Mouse (Mus musculus) CH12.LX (cell line): ENCODE data around the gene Slc39a3. TPM values are rescaled to one million over a fixed set of nuclear protein-coding genes. Genes with fewer than 3 reads are reported as not detected.

Experiments used
- DNase-seq: peaks from one replicate; pipeline ENCODE4 v3.0.0-alpha.2; 2013; ENCODE audit errors: extremely low read depth
- H3K27ac ChIP-seq: 2 replicates; pipeline ENCODE4 v1.5.1; 2012; ENCODE audit warnings: low read depth, mild to moderate bottlenecking, control low read depth, moderate library complexity; ENCODE audit not compliant: insufficient read depth
- H3K27me3 ChIP-seq: replicated peaks from 2 replicates; pipeline ENCODE3; 2012; ENCODE audit warnings: inconsistent platforms
- H3K36me3 ChIP-seq, 2 experiments: replicated peaks in 1 of 2; 2 replicates each; pipeline versions ENCODE3 to v1.6.1; 2012; ENCODE audit warnings: inconsistent platforms in 1 of 2, low read length in 1 of 2, mild to moderate bottlenecking in 1 of 2, mixed read lengths in 1 of 2, moderate library complexity in 1 of 2; ENCODE audit not compliant: control insufficient read depth in 1 of 2, insufficient read depth in 1 of 2
- H3K4me1 ChIP-seq, 2 experiments: 2 replicates each; pipeline ENCODE4 v1.6.1; 2012; ENCODE audit warnings: inconsistent platforms in 1 of 2, moderate library complexity in 1 of 2; ENCODE audit not compliant: insufficient read depth in 2 of 2, control insufficient read depth in 1 of 2
- H3K4me2 ChIP-seq: 2 replicates; pipeline ENCODE4 v1.6.1; 2012; ENCODE audit warnings: low read depth, mild to moderate bottlenecking, control low read depth; ENCODE audit not compliant: poor library complexity, insufficient read depth, severe bottlenecking
- H3K4me3 ChIP-seq, 3 experiments: fragments of 150-350 bp in 1 of 3; sonication (generic) in 1 of 3; replicated peaks in 1 of 3; 2 replicates each; pipeline versions ENCODE3 to v1.5.1; 2011 to 2012; ENCODE audit warnings: low read depth in 2 of 3, low read length in 2 of 3, mild to moderate bottlenecking in 2 of 3, moderate library complexity in 2 of 3, control low read depth in 1 of 3, improper control_type of control experiment in 1 of 3, inconsistent platforms in 1 of 3, mixed read lengths in 1 of 3; ENCODE audit not compliant: poor library complexity in 1 of 3
- H3K79me2 ChIP-seq: replicated peaks from 2 replicates; pipeline ENCODE4 v1.6.1; 2012; ENCODE audit warnings: mild to moderate bottlenecking, moderate library complexity; ENCODE audit not compliant: control insufficient read depth, poor library complexity, insufficient read depth, severe bottlenecking; ENCODE audit errors: extremely low read depth
- H3K9ac ChIP-seq: 2 replicates; pipeline ENCODE4 v1.6.1; 2012; ENCODE audit warnings: low read depth, mild to moderate bottlenecking, control low read depth, moderate library complexity; ENCODE audit not compliant: insufficient read depth
- H3K9me3 ChIP-seq: replicated peaks from 2 replicates; pipeline ENCODE3; 2012; ENCODE audit warnings: low read length, inconsistent platforms, mixed read lengths
- BHLHE40 ChIP-seq: IDR thresholded peaks from 2 replicates; pipeline ENCODE4 v1.6.1; 2011; ENCODE audit warnings: mild to moderate bottlenecking, low read depth, low read length, improper control_type of control experiment
- CHD1 ChIP-seq: IDR thresholded peaks from 2 replicates; pipeline ENCODE4 v1.6.1; 2012; ENCODE audit warnings: low read depth, low read length, improper control_type of control experiment, inconsistent platforms
- CTCF ChIP-seq, 2 experiments: IDR thresholded peaks in 1 of 2; conservative IDR thresholded peaks in 1 of 2; 2 replicates each; pipeline ENCODE4 v1.5.1; 2011 to 2012; ENCODE audit warnings: low read depth in 2 of 2, low read length in 2 of 2, improper control_type of control experiment in 1 of 2, inconsistent platforms in 1 of 2, mild to moderate bottlenecking in 1 of 2, moderate library complexity in 1 of 2
- EP300 ChIP-seq: IDR thresholded peaks from 2 replicates; pipeline ENCODE4 v1.6.1; 2011; ENCODE audit warnings: low read length, improper control_type of control experiment
- ETS1 ChIP-seq: conservative IDR thresholded peaks from 2 replicates; pipeline ENCODE4 v1.6.1; 2012; ENCODE audit warnings: low read depth, mild to moderate bottlenecking, inconsistent platforms, low read length, improper control_type of control experiment, moderate library complexity
- GABPA ChIP-seq: IDR thresholded peaks from 2 replicates; pipeline ENCODE4 v1.6.1; 2012; ENCODE audit warnings: low read depth, low read length, improper control_type of control experiment, inconsistent platforms; ENCODE audit not compliant: insufficient replicate concordance
- HCFC1 ChIP-seq: IDR thresholded peaks from 2 replicates; pipeline ENCODE4 v1.6.1; 2012; ENCODE audit warnings: low read depth, mild to moderate bottlenecking, inconsistent platforms, low read length, improper control_type of control experiment
- JUN ChIP-seq: IDR thresholded peaks from 2 replicates; pipeline ENCODE4 v1.6.1; 2011; ENCODE audit warnings: low read depth, mild to moderate bottlenecking, low read length, improper control_type of control experiment, moderate library complexity; ENCODE audit not compliant: insufficient read depth
- JUND ChIP-seq: conservative IDR thresholded peaks from 2 replicates; pipeline ENCODE4 v1.6.1; 2011; ENCODE audit warnings: low read depth, low read length, improper control_type of control experiment
- MAFK ChIP-seq: IDR thresholded peaks from 2 replicates; pipeline ENCODE4 v1.6.1; 2011; ENCODE audit warnings: low read length, improper control_type of control experiment; ENCODE audit not compliant: insufficient replicate concordance
- MAX ChIP-seq: IDR thresholded peaks from 2 replicates; pipeline ENCODE4 v1.6.1; 2011; ENCODE audit warnings: low read length, improper control_type of control experiment
- MYC ChIP-seq: IDR thresholded peaks from 2 replicates; pipeline ENCODE4 v1.6.1; 2011; ENCODE audit warnings: low read depth, mild to moderate bottlenecking, improper control_type of control experiment, low read length
- NELFE ChIP-seq: IDR thresholded peaks from 2 replicates; pipeline ENCODE4 v1.6.1; 2011; ENCODE audit warnings: low read depth, low read length, improper control_type of control experiment
- PAX5 ChIP-seq: IDR thresholded peaks from 2 replicates; pipeline ENCODE4 v1.6.1; 2012; ENCODE audit warnings: low read length, inconsistent platforms, mixed read lengths
- POLR2A ChIP-seq: IDR thresholded peaks from 2 replicates; pipeline ENCODE4 v1.6.1; 2011; ENCODE audit warnings: low read depth, mild to moderate bottlenecking, improper control_type of control experiment, low read length
- POLR2AphosphoS2 ChIP-seq: IDR thresholded peaks from 2 replicates; pipeline ENCODE4 v1.6.1; 2011; ENCODE audit warnings: low read depth, low read length, improper control_type of control experiment
- TBP ChIP-seq: conservative IDR thresholded peaks from 2 replicates; pipeline ENCODE4 v1.6.1; 2011; ENCODE audit warnings: low read depth, low read length, improper control_type of control experiment
- TCF12 ChIP-seq: IDR thresholded peaks from 2 replicates; pipeline ENCODE4 v1.6.1; 2014; ENCODE audit warnings: low read depth, mild to moderate bottlenecking, inconsistent platforms, low read length, improper control_type of control experiment
- UBTF ChIP-seq: IDR thresholded peaks from 2 replicates; pipeline ENCODE4 v1.6.1; 2012; ENCODE audit warnings: low read depth, mild to moderate bottlenecking, inconsistent platforms, low read length, improper control_type of control experiment, moderate library complexity
- USF1 ChIP-seq: IDR thresholded peaks from 2 replicates; pipeline ENCODE4 v1.6.1; 2014; ENCODE audit warnings: low read depth, mild to moderate bottlenecking, inconsistent platforms, low read length, improper control_type of control experiment
- ZC3H11A ChIP-seq: IDR thresholded peaks from 2 replicates; pipeline ENCODE4 v1.6.1; 2012; ENCODE audit warnings: low read depth, mild to moderate bottlenecking, inconsistent platforms, low read length, improper control_type of control experiment
- ZKSCAN1 ChIP-seq: IDR thresholded peaks from 2 replicates; pipeline ENCODE4 v1.6.1; 2012; ENCODE audit warnings: low read depth, inconsistent platforms, low read length, improper control_type of control experiment, borderline replicate concordance
- ZMIZ1 ChIP-seq: IDR thresholded peaks from 2 replicates; pipeline ENCODE4 v1.6.1; 2012; ENCODE audit warnings: low read depth, mild to moderate bottlenecking, inconsistent platforms, low read length, improper control_type of control experiment
- dilution Hi-C: fragments of 300-500 bp; cut with MboI; formaldehyde crosslinking; loops from 2 replicates; pipeline ENCODE4 v1.14.3; 2020; ENCODE audit warnings: low sequenced_read_pairs; ENCODE audit not compliant: extremely low pct_unique_long_range_greater_than_20kb, extremely low pct_ligation_motif_present
- in situ Hi-C: fragments of 300-500 bp; cut with MboI; formaldehyde crosslinking; loops from 3 replicates; pipeline ENCODE4 v1.14.3; 2019; ENCODE audit warnings: low sequenced_read_pairs, low pct_ligation_motif_present, low pct_unique_long_range_greater_than_20kb, mixed read lengths
- polyA plus RNA-seq: library from polyadenylated mRNA; unstranded; fragments of >175 nt; gene quantifications from 2 replicates; pipeline ENCODE4 v1.2.1, GENCODE M21; 2012; ENCODE audit warnings: low read depth; ENCODE audit not compliant: insufficient read length
- total RNA-seq, 2 experiments: library from RNA; depleted of rRNA; stranded (reverse); fragments of 300-350 nt in 1 of 2; fragments of >200 nt in 1 of 2; gene quantifications; 2 replicates each; pipeline ENCODE4 v1.2.3; 2012 to 2014

Gene Slc39a3
- total and polyA plus RNA-seq, 3 experiments, result 3.9 to 7.2 (median 4.2) TPM

DNA sequence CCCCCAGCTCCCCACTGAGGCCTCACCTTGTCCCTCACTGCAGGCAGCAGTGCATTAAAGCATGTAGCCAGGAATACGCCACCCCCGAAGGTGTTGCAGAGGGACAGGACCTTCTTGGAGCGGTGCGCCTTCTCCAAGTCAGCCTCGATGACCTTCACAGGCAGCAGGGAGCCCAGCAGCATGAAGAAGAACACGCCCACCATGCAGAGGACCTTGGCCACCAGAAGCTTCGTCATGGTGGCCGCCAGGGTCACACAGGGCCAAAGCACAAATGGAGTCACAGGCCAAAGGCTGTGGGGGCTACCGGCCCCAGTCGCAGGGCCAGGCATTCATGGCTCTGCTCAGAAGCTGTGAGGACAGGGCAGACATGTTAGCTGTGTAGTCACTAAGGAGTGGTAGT lies 3.6 kb downstream of the Slc39a3 start:
- Histone ChIP-seq H3K79me2 (no peaks in the 10 kb centered on the region), H3K4me3 (no peak overlapping the region), H3K36me3 (peaks cover 0 to 38% of the 10 kb centered on the region in 2 experiments)
- dilution Hi-C loops, result no loop called here
- no peak for TF ChIP-seq POLR2A
- TF ChIP-seq ZMIZ1, result no peak
- no peak for TF ChIP-seq MAFK
- TF ChIP-seq TCF12, result no peak
- no peak for TF ChIP-seq PAX5
- no peak for TF ChIP-seq ZC3H11A
- TF ChIP-seq NELFE, result no peak
- TF ChIP-seq USF1, result no peak
- TF ChIP-seq JUND, result no peak
- no peak for TF ChIP-seq BHLHE40
- TF ChIP-seq HCFC1, result no peak
- no peak for TF ChIP-seq ZKSCAN1
- TF ChIP-seq CHD1, result no peak
- TF ChIP-seq EP300, result no peak
- TF ChIP-seq UBTF, result no peak
- TF ChIP-seq JUN, result no peak
- no peak for TF ChIP-seq CTCF (conservative IDR thresholded peaks at IDR 0.05 in 1 of 2, IDR thresholded peaks at IDR 0.05 in 1 of 2; ENCODE audit: low read depth in 2 of 2, low read length in 2 of 2)
- no peak for TF ChIP-seq MYC
- no peak for TF ChIP-seq POLR2AphosphoS2
- TF ChIP-seq GABPA, result no peak
- TF ChIP-seq, all 38 proteins: peak for 0
- in situ Hi-C loops, result no loop called here
- no peaks in the 10 kb centered on the region for H3K9me3 ChIP-seq
- peaks cover 0 to 5% of the 10 kb centered on the region in 2 experiments; a peak in 2 of 4 replicates for H3K4me1 ChIP-seq
- no peaks in the 10 kb centered on the region for H3K27me3 ChIP-seq
- no peak overlapping the region for H3K27ac ChIP-seq
- H3K9ac ChIP-seq, result no peak overlapping the region
- no peak for DNase-seq
- no peak overlapping the region for H3K4me2 ChIP-seq

DNA sequence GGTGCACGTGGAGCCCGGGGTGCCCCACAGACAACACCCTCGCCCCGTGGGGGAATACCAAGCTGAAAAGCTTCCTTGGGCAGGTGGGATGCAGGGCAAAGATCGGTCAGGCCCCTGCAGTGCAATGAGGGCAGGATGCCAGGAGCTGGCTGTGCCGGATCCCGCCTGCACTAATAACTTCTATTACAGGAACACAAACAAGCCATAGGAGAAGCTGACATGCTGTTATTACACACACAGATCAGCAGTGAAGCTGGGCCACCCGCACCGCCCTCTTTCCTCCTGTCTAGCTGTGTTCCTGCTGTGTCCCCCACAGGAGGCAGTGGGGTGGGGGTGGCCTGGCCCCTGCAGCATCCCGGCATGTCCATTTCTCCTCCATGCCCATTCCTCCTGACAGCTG lies 8.2 kb downstream of the Slc39a3 start:
- dilution Hi-C loops, result no loop called here
- Histone ChIP-seq H3K36me3 (peaks cover 0 to 34% of the 10 kb centered on the region in 2 experiments), H3K4me3 (no peak overlapping the region), H3K9me3 (no peaks in the 10 kb centered on the region), H3K9ac (no peak overlapping the region), H3K27me3 (peaks cover 30% of the 10 kb centered on the region), H3K4me1 (no peaks in the 10 kb centered on the region), H3K27ac (no peak overlapping the region), H3K4me2 (no peak overlapping the region), H3K79me2 (no peaks in the 10 kb centered on the region)
- in situ Hi-C loops, result no loop called here
- TF ChIP-seq EP300 (no peak), HCFC1 (no peak), UBTF (no peak), ETS1 (no peak), TBP (no peak), PAX5 (no peak), MAX (no peak), MAFK (no peak)
- no peak for DNase-seq
